Mouse (Mus musculus) mature B cell (primary cell): ENCODE measurements around the gene Abr.

Experiments used
- in situ Hi-C: fragments of 300-500 bp; cut with MboI; formaldehyde crosslinking; loops from 2 replicates; pipeline ENCODE4 v1.14.3; 2019

Gene Abr

GRCm38 (mm10) chr11:76570201-76570731 lies 51.8 kb downstream of the Abr start:
- in situ Hi-C loops: no loop called here

GRCm38 (mm10) chr11:76569436-76569835 lies 52.7 kb downstream of the Abr start:
- in situ Hi-C loops: no loop called here

GRCm38 (mm10) chr11:76566081-76566480 lies 56.0 kb downstream of the Abr start:
- in situ Hi-C loops: no loop called here

DNA sequence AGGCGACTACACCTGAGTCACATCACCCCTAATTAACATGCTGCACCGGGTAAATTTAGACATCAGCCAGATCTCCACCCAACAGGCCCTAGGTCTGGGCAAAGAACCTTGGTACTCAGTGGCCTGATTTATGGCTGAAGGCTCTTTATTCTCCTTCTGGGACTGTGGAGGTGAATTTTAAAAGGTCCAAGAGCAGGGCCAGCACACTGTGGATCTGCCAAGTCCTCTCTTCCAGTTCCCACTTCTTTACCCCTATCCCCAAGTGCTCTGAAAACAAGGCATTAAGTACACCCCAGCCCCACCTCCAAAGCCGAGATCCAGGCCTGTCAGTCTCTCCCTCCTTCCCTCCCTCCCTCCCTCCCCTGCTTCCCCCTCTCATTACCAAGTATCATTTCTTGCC lies 59.5 kb downstream of the Abr start:
- in situ Hi-C loops: no loop called here

DNA sequence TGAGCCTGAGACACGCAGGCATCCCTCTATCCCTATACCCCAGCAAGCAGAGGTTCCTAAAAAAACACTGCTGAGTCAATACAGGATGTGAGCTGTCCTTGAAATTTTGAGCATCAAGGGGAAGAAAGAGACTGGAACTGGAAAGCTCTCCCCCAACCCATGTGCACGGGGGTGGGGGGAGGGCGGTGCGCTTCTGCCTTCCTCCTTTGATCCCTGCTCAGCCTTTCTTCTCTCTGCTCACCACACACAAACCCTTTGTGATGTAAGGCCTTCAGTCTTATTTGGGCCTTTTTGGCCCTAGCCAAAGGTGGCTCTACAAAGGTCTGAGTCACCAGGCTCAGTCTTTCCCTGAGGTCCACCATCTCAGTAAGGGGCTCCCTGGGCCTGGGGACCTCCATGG lies 59.9 kb downstream of the Abr start:
- in situ Hi-C loops: no loop called here

GRCm38 (mm10) chr11:76557837-76558236 lies 64.3 kb downstream of the Abr start:
- in situ Hi-C loops: no loop called here

- in situ Hi-C loops: loop anchor here (10.0 kb wide), 1 partner anchor 97 kb away; no protein-coding TSS in a partner anchor
These were observed 73.9 kb downstream of the Abr start for GRCm38 (mm10) chr11:76548153-76548721.

DNA sequence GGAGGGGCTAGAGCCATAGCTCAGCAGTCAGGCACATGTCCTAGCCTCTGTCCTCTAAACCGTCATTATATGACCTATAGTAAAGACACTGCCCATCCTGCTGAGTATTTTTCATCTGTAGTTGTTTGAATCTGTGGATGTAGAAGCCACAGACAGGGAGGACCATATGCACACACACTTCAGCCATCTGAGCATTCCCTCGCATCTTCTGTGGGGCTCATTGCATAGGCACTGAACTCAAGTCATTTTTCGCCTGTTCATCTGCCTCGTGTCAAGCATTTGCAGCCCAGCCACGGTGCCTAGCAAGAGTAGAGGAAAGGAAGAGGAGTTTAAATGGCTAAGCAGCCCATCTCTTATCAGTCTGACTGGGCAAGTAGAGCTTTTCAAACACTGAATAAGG lies 74.7 kb downstream of the Abr start:
- in situ Hi-C loops: loop anchor here (10.0 kb wide), 1 partner anchor 97 kb away; no protein-coding TSS in a partner anchor

GRCm38 (mm10) chr11:76546431-76546830 lies 75.7 kb downstream of the Abr start:
- in situ Hi-C loops: loop anchor here (10.0 kb wide), 1 partner anchor 98 kb away; no protein-coding TSS in a partner anchor

DNA sequence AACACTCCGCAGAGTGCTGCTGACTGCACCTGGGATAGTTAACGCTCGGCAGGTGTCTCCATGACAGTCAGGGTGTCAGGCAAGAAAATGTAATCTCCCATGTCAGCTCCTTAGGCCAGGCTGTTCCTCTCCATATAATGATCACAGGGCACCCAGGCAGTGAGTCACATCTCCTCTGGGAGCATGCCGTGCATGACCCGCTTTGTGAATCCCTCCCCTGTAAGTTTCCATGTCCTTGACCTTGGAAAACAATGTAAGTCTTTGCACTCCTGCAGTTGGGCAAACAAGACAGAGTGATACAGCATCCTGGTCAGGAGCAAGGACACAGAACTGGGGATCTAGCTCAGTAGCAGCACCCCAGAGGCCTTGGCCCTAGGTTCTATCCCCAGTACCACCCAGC lies 78.8 kb downstream of the Abr start:
- in situ Hi-C loops: loop anchor here (10.0 kb wide), 1 partner anchor 102 kb away; no protein-coding TSS in a partner anchor

DNA sequence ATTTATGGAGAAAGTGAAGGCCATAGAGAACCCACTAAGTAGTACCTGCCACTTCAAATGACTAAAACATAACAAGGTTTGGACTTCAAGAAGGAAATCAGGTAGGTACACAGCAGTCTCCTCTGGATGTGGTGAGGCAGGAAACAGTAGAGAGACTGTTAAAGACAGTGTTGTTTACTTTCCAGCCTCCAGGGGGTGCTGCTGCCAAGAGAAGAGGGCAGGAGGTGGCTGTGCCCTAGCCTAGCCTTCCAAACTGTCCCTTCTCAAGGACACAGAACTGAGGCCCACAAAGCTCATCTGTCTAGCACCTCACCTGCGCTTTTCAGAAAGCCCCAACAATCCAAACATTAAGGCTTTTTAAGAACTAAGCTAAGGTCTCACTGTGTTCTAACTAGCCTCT lies 81.1 kb downstream of the Abr start:
- in situ Hi-C loops: loop anchor here (10.0 kb wide), 1 partner anchor 104 kb away; no protein-coding TSS in a partner anchor

GRCm38 (mm10) chr11:76537401-76537800 lies 84.7 kb downstream of the Abr start:
- in situ Hi-C loops: no loop called here

DNA sequence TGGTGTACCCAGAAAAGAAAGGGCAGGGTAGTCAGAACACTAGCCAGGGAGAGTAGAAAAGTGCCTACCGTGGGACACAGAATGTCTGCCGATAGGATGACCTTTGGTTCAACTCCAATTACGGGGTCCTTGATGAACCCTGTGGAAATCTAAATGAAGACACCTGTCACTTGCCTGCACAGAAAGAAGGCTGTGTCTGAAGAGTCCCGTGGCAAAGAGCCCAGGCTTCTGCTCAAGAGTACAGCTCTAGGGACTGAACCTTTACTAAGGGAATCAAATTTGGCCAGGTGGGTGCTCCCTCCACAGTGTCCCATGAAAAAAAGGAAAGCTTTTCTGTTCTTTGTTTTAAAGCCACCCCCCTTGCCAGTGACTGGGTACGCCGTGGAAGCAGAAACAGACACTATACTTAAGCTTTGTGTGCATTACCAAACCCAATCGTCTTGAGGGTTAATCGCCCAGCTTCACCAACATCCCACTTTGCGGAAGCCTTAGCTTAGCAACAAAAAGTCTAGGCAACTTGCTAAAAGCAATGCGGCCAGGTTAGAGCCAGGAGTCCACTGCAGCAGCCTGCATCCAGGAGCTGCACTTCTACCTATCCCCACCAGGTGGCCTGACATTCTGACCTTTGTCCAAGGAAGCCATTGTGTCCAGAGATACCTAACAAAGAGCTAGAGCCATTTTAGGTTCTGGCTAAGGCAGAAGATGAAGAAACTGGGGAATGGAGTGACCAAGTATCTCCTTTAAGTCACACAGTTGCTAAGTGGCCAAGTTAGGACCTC lies 85.3 kb downstream of the Abr start:
- in situ Hi-C loops: no loop called here

DNA sequence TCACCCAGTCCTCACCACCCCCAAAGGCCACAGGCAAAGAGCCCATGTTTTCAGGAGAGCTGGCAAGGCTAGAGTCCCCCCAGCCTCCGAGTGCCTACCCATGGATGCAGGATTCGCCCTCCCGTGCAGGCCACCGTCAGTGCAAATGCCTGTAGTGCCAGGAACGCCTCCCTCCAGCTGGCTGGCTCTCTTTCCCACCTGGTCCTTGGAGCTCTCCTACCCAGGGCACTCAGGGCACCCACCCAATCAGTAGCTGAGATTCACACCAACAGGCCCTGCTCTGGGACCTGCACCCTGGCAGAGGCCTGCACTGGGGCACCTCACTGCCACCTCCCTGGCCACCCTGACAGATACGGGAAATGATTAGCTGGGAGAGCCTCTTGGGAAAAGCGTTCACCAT lies 90.1 kb downstream of the Abr start:
- in situ Hi-C loops: no loop called here

GRCm38 (mm10) chr11:76530966-76531678 lies 91.0 kb downstream of the Abr start:
- in situ Hi-C loops: no loop called here

DNA sequence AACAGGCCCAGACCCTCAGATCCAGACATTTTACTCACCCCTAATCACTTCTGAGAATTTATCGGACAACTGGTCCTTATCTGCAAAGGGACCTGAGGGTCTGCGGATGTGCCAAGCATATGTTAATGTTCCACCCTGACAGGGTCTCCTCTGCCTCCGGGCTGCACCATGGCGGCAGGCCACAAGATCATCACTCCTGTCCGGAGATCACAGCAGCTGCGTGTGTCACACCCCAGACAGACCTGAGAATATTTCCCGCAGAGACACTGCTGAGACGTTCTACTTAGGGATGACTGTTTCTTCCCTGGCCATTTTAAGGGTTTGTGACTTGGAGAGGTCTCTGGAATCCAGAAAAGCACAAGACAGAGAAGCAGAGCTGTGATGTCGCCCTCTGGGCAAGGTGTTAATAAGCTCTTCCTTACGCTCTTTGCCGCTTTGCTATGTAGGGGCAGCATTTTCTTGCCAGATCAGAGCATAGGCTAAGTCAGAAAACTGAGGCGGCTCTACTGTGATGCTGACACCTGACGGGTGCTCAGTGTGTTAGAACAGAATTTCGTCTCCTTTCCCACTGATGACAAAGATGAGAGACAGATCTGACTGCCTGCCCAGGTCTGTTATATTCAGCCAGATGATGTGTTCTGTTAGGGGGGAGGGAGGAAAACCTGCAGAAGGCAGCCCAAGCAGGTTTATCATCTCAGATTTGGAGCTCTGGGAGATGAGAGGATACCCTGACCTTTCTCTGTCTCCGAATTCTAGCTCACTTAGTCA lies 91.8 kb downstream of the Abr start:
- in situ Hi-C loops: no loop called here

DNA sequence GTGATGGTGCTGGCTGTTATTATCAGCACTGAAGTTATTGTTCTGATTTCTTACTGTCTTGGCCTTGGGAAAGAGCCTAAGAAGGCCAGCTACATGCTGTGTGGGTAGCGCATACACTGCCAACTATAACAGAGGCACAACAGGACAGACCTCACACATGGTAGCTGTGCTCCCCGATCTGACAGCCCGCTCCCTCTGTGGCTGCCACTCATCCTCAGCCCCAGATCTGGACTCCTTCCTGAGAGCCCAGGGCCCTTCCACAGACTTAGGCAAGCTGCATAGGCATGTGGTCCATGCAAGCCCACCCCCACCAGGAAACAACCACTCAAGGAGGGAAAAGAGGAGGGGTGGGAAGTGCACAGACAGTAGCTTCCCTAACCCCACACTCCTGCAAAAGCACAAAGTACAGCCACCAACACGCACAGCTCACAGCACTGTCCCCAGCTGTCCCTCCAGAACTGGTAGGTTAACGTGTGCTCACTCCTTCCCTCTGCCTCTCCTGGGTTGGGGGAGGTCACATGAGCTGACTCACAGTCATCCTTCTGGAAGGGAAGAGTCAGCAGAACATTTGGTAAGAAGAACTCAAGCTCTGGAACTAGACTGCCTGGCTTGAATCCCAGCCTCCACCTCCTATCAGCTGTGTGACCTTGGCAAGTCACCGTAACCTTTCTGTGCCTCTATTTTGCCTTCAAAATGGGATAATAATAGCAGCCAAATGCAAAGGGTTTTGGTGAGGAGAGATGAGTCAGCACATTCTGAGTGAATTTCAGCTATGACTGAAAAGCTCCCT lies 92.6 kb downstream of the Abr start:
- in situ Hi-C loops: no loop called here

DNA sequence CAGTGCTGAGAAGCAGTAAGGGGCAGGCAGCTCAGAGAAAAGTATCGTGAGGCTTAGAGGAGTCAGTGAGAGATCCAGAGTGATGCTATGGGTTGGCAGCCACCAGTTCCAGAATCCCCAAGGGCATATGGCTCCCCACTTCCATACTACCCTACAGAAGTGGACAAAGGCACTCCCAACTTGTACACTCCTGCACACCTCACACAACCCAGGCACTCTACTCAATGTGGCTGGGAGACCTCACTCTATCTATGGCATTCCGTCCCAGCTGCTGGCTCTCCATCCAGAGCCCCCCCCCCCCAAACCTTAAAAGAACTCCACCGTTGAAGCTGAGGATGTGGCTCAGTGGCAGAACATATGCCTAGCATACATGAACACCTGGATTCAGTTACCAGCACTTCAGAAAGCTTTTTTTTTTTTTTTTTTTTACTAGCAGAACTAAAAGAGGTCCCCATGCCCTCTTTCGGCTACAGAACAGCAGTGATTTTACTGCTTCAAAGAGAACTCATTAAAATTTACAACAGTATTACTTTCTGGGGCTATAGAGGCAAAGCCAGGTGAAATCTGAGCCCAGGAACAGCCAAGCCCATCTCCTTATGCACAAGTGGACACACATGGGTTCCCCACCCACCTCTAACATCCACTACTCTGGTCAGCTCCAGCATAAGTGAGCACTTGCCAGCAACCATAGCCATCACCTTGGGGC lies 96.3 kb downstream of the Abr start:
- in situ Hi-C loops: no loop called here

GRCm38 (mm10) chr11:76524947-76525346 lies 97.2 kb downstream of the Abr start:
- in situ Hi-C loops: no loop called here

DNA sequence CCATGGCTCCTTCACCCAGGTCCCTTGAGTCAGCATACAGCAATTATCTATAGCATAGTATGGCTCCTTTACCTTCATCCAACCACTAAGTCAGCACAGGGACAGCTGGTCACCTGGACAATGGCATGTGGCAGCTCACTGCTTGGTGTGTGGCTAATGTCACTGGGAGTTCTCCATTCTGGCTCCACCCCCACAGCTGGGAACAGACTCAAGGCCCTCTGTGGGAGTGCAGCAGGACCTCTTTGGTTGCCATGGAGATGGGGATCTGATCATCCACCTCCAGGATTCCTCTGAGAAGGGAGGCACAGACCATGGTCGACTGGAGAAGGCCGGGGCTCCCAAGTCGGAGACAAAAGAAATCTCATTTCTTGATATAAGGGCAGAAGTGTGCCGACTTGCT lies 98.8 kb downstream of the Abr start:
- in situ Hi-C loops: no loop called here
